Mouse (Mus musculus): ENCODE measurements around the gene Anks3.

Anks3 gene

DNA sequence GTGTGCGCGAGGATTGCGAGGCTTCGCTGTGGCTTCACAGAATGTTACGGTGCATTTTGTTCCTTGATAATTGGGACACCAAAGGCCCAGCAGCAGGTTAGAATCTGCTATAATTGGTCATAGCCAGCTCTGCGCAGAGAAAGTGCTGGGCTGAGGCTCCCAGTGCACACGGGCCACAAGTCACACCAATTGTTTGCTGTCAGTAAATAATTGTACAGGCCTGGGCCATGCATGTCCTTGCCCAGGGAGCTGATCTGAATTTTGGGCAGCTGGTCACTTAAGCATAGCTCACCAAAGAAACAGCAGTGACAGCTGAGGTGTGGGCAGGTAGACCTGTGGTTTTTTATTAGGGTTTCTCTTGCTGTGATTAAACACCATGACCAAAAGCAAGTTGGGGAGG, 36.0 kb downstream of the Anks3 start:
- DNase-seq (ENCODE audit: low spot score): no peak

DNA sequence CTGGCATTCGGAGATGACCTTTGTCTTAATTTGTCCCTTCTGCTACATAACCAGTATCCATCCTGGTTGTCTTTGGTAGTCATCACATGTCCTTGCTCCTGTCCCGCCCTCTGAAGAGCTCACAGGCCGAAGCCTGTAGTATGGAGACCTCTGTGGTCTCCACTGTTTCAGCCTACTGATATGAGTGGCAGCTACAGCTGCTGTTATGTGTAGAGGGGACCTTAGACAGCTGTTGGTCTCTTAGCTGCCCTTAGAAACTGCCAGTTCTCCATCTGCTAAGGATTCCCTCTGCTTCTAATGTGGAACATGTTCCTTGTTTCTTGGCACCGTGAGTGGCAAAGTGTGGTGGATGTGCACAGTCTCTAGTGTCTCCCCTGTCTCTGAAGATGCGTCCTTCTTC, 40.0 kb downstream of the Anks3 start:
- DNase-seq (ENCODE audit: low spot score): no peak

- no peak for DNase-seq (ENCODE audit: low spot score)
These were observed 41.5 kb downstream of the Anks3 start for GRCm38 (mm10) chr16:4922481-4922880.

GRCm38 (mm10) chr16:4920556-4920955, 43.4 kb downstream of the Anks3 start:
- no peak for DNase-seq (ENCODE audit: low spot score)

GRCm38 (mm10) chr16:4916608-4917007, 47.4 kb downstream of the Anks3 start:
- no peak for DNase-seq (ENCODE audit: low spot score)

- DNase-seq (ENCODE audit: low spot score): no peak
These were observed 48.1 kb downstream of the Anks3 start for GRCm38 (mm10) chr16:4915931-4916330.

GRCm38 (mm10) chr16:4913783-4914735, 49.9 kb downstream of the Anks3 start:
- peak; percentile 89 for DNase-seq (ENCODE audit: low spot score)

- DNase-seq (ENCODE audit: low spot score): peak; percentile 10
These were observed 50.9 kb downstream of the Anks3 start for GRCm38 (mm10) chr16:4912907-4913782.

DNA sequence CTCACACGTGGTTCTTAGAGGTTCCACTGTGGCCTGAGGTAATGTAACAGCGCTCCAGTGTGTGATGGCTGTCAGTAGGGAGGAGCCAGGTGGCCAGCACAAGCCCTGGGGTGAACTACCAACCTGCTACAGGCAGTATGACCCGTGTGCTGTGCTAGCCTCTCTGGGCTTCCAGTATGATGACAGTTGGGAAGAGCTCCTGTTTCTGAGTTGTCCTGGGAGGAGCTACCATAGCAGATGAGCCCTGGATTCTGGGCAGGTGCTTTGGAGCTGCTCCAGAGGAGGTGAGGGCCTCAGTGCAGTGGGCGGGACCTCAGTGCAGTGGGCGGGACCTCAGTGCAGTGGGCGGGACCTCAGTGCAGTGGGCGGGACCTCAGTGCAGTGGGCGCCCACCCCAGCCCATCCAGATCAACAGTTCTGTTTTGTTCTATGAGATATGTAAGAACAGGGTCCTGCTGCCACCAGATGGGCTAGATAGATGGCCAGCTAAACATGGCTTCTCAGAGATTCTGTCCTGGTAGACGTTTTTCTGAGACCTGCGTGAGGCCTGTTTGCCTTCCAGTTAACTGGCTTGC, 51.8 kb downstream of the Anks3 start:
- no peak for DNase-seq (ENCODE audit: low spot score)

DNA sequence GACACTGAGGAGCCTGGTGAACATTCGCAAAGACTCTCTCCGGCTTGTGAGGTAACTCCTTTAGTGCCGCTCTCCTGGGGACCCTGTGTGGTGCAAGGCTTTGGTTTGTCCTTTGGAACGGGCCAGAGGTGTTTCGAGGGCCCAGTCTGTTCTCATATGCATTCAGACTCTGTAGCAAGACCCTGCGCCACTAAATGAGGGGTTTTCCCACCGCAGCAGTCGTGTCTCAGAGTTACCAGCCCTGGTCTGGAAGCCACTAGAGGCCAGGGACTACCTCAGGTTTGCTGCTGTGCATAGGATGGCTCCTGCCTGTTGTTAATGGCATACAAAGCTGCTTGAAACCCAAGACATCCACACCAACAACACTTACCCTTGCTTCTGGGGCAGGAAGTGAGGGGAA, 53.2 kb downstream of the Anks3 start:
- DNase-seq (ENCODE audit: low spot score): no peak

DNA sequence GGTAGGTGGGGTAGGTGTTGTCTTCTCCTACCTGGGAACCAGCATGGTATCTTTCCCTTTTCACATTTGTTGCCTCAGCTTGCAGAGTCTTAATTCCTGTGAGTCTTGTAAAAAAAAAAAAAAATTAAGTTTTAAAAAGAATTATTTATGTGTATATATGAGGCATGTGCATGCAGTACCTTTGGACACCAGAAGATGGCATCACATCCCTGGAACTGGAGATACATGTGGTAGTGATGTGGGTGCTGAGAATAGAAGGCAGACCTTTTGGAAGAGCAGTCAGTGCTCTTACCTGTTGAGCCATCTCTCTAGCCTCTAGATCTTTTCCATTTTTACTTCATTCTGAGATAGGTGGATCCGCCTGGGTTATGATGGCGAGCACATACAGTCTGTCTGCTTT, 54.3 kb downstream of the Anks3 start:
- no peak for DNase-seq (ENCODE audit: low spot score)

DNA sequence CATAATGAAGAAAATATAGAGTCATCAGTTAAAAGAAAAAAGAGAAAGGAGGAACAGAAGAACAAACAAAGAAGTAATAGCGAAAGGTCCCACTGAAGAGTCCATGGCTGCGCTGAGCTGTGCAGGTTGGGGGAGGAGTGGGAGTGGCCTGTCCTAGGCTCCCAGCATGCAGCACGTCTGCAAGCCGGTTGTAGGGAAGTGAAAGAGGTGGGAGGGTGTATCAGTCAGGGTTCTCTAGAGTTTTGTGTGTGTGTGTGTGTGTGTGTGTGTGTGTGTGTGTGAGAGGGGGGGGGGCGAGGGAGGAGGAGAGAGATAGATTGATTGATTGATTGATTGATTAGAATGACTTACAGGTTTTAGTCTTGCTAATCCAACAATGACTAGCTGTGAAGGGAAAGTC, 56.0 kb downstream of the Anks3 start:
- no peak for DNase-seq (ENCODE audit: low spot score)

- DNase-seq (ENCODE audit: low spot score): no peak
These were observed 56.6 kb downstream of the Anks3 start for GRCm38 (mm10) chr16:4907386-4907785.

GRCm38 (mm10) chr16:4906559-4906958, 57.4 kb downstream of the Anks3 start:
- DNase-seq (ENCODE audit: low spot score): no peak

DNA sequence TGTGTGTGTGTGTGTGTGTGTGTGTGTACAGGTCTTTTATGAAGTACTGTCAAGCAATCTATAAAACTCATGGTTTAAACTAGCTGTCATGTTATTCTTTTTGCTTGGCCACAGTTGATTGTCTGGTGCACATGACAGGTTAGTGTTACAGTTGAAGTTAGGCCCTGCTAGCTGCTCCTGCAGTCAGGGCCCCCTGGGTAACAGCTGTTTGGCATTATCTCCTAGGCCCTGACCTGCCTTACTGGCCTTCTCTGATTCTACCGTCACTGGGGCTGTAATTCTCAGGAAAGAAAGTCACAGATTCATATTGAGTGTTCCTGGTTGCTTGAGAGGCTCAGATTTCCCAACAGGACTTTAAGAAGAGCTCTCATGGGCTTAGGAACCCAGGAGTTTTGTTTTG, 58.4 kb downstream of the Anks3 start:
- DNase-seq (ENCODE audit: low spot score): peak; percentile 19

- no peak for DNase-seq (ENCODE audit: low spot score)
These were observed 59.1 kb downstream of the Anks3 start for GRCm38 (mm10) chr16:4904878-4905277.

GRCm38 (mm10) chr16:4903491-4904102, 60.4 kb downstream of the Anks3 start:
- no peak for DNase-seq (ENCODE audit: low spot score)

GRCm38 (mm10) chr16:4902390-4902789, 61.6 kb downstream of the Anks3 start:
- no peak for DNase-seq (ENCODE audit: low spot score)

- no peak for DNase-seq (ENCODE audit: low spot score)
These were observed 62.8 kb downstream of the Anks3 start for GRCm38 (mm10) chr16:4901167-4901566.

- DNase-seq (ENCODE audit: low spot score): no peak
These were observed 64.3 kb downstream of the Anks3 start for GRCm38 (mm10) chr16:4899711-4900110.

DNA sequence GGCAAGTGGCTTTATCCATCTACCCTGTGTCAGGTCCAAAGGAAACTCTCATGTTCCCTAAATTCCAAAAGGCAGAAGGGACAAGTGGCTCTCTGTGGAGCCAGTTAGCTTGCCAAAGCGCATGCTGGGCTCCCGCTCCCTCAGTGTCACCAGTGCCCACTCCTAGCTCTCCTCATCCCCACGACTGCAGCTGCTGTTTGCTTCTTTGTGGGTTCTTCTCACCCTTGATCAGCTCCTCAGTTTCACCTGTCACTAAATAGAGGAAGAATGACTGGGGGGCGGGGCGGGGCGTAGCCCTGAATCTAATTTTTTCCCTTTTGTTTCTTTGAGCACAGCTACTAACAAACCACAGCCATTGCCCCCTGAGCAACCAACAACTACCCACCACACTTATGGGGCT, 65.1 kb downstream of the Anks3 start:
- DNase-seq (ENCODE audit: low spot score): no peak

DNA sequence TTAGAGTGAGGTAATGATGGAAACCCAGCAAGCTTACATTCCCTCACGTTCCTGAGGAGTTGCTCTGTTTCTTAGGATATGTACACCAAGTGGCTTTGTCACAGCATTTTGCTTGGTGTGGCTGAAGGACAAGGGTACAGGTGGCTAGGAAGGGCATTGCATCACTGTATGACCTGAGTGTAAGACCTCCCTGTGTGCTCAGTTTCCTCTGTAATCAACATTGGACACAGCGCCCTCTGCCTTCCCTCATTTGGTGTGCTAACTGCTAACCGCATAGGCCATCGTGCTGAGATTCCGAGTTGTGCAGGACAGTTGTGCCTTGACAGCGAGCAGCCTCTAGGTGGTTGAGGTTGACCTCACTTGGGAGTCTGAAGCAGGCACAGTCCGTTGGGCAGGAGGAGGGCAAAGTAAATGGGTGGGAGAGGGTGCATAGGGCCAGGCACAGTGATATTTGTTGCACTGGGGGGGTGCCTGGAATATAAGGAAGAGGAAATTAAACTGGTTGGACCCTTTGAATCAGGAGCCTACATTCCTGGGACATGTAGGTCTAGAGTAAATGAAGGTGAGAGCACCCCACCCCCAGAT, 66.8 kb downstream of the Anks3 start:
- DNase-seq (ENCODE audit: low spot score): no peak

Data from embryo, embryonic 10.5 days (tissue).